Mouse (Mus musculus): Measurements from ENCODE around the gene Tspan14.

GRCm38 (mm10) chr14:40933328-40933727 is 33.3 kb downstream of the Tspan14 start:
- TF ChIP-seq NANOG (IDR thresholded peaks at IDR 0.05; ENCODE audit: borderline replicate concordance, low read length): no peak
- no peak for TF ChIP-seq CTCF (conservative IDR thresholded peaks at IDR 0.05; ENCODE audit: low read length)
- TF ChIP-seq POU5F1 (IDR thresholded peaks at IDR 0.05; ENCODE audit: borderline replicate concordance, low read length): no peak
